Mouse (Mus musculus): ENCODE results near the gene Fam213b.

Gene Fam213b

DNA sequence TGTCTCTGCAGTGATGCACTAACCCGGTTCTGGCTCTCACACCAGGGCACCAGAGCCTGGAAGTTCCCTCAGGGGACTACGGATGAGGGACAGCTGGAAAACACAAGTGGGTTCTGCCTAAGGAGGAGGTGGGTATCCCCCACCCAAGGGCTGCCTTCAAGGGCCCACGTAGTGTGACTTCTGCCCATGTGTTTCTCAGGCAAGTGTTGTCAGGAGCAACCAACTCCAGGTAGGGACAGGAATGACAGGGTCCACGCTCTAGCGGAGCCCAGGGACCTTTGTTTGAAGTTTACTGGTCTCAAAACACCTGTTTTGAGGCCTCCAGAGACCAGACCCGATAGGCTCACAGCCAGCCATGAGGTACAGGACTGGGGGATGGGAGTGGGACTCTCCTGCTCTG, 25.7 kb downstream of the Fam213b start:
- DNase-seq, result no peak

DNA sequence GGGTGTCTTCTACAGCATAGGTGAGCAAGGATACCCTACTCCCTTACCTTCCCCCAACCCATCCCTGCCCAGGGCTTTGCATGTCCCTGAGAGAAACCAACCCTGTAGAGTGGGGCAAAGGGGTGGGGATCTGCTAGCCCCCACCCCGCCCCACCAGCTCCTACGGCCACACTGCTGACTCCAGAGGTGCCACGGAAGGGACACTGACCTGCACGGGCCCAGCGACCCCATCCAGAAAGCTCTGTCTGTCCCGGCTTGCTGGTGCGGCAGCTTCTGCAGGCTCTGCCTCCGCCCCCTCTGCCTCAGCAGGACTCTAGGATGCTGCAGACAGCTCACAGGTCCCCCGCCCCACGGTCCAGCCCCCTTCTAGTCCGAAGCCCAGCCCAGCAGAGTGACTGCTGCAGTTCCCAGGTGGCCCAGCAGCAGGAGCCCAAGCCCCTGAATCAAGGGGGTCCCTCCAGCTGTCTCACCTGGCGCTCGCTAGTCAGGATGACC, 27.1 kb downstream of the Fam213b start:
- no peak for DNase-seq

DNA sequence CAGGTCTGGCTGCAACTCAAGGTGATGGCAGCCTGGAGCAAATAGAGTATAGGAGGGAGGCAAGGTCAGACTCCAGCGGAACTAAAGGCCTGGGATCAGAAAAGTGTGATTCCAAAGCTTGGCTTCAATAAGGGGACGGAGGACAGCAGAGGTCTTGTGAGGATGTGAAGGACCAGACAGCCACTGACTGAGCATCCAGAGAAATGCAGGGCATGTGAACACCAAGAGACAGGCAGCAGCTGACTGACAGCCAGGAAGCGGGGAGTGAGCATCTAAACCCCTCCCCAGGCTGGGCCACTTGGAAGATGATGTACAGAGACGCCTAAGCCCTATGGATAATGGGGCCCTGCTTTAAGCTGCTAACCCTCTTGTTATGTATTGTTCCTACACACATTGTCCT, 28.2 kb downstream of the Fam213b start:
- DNase-seq, result no peak

DNA sequence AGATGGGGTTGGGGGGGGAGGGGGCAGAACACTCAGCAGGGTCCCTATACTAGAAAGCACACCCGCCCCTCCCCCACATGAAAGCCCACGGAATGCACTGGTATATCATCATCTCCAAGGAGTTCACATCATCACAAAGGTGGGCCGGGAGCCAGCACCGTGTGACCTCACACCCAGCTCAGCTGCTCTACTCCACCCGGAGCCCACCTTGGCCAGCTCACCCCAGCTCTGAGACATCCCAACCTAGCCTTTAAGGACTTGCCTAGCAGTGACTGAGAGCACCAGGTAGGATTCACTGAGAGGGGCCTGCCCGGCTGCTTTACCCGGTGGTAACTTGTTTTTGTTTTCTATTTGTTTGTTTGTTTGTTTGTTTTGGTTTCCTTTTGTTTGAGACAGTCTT, 29.5 kb downstream of the Fam213b start, which contains the start of gene Mmel1:
Gene Mmel1 (plus strand): TSS at position 146 of the 400 bp plus-strand sequence.
- no peak for DNase-seq

- no peak for DNase-seq
Observed at GRCm38 (mm10) chr4:154867257-154867656, 31.7 kb downstream of the Fam213b start.

DNA sequence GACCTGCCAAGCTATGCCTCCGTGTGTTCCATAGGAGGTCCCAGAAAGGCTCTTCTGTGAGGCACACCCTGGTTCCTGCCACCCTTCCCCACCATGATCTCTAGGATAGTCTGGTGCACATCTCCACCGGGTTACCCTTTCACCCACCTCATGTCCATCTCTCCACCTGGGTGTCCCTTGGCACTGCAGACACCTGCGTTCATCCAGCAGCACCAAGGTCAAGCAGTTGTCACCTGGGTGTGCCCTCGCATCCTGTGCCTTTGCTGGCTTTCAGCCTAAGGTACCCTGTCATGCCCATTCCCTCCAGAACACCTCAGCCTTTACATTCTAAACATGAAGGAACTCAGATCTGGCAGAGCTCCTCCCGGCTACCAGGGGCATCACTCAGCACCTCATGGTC, 32.5 kb downstream of the Fam213b start:
- DNase-seq, result peak; percentile 5

GRCm38 (mm10) chr4:154864961-154865760, 33.8 kb downstream of the Fam213b start:
- peak; percentile 30 for DNase-seq

DNA sequence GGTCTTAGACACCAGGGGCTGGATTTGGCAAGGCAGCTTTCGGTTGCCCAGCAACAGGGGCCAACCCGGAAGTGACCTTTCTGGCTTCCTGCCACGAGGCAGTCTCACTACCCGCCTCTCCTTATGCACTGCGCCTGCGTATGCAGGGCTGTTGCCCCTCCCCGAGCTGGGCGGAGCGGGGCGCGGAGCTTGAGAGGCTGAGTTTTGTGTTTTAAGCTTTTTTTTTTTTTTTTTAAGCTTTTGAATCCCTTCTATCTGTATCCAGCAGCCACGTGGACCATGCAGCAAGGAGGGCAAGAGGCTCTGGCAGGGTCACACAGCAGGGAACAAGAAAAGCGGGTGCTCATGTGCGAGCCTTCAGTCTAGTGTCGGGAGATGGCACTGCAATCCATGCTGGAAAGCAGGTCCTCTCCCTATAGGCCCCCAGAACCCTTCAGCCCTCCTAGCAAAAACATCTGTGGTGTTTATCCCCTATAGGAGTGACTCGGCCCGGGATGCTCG, 34.6 kb downstream of the Fam213b start:
- DNase-seq, result peak; percentile 85

GRCm38 (mm10) chr4:154863436-154863935, 35.4 kb downstream of the Fam213b start:
- DNase-seq, result peak; percentile 1

DNA sequence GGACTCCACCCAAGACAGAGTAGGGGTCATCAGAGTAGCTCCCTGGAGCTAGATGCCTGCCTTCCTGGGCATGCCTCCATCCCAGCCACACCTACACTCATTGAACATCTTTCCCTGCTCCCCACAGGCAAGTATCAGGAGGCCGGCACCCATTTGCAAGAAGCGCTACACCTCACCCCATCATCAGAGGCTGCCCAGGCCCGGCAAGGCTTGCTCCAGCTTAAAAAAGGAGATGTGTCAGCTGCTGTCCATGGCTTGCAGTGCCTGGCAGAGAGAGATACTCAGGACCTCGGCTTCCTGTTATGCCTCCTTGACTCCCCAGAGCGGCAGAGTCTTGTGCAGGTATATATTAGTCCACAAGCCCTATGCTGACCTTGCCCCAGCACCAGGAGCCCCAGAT, 37.0 kb downstream of the Fam213b start:
- DNase-seq, result peak; percentile 12

GRCm38 (mm10) chr4:154858601-154859000, 40.3 kb downstream of the Fam213b start:
- peak; percentile 13 for DNase-seq

- peak; percentile 24 for DNase-seq
Observed at GRCm38 (mm10) chr4:154857366-154858240, 41.3 kb downstream of the Fam213b start.

DNA sequence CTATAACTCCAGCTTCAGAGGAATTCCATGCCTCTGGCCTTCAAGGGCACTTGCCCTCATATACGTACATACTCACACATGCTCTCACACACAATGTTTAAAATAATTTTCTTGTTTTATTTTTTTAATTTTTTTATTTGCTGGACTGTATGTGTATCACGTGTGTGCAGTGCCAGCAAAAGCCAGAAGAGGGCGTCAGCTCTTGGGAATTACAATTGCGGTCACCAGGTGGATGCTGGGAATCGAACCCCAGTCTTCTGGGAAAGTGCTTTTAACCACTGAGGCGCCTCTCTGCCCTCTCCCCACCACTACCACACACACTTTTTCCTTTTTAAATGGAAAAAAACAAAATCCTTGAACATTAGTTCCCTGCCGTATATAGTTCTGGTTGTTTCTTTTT, 42.1 kb downstream of the Fam213b start:
- peak; percentile 53 for DNase-seq

DNA sequence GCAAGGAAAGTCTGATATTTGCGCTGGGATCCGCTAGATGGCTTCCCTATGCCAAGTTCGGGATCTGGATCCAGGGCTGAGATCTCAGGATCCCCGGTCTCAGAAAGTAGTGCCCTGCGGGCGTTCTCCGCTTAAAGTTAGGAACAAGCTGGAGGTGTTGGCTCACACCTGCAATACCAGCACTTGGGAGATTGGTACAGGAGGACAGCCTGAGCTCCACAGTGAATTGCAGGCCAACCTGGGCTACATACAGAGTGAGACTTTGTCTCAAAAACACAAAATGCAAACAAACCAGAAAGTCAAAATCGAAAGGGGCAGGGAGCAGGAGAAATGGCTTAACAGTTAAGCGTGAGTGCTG, 42.5 kb downstream of the Fam213b start:
- no peak for DNase-seq

DNA sequence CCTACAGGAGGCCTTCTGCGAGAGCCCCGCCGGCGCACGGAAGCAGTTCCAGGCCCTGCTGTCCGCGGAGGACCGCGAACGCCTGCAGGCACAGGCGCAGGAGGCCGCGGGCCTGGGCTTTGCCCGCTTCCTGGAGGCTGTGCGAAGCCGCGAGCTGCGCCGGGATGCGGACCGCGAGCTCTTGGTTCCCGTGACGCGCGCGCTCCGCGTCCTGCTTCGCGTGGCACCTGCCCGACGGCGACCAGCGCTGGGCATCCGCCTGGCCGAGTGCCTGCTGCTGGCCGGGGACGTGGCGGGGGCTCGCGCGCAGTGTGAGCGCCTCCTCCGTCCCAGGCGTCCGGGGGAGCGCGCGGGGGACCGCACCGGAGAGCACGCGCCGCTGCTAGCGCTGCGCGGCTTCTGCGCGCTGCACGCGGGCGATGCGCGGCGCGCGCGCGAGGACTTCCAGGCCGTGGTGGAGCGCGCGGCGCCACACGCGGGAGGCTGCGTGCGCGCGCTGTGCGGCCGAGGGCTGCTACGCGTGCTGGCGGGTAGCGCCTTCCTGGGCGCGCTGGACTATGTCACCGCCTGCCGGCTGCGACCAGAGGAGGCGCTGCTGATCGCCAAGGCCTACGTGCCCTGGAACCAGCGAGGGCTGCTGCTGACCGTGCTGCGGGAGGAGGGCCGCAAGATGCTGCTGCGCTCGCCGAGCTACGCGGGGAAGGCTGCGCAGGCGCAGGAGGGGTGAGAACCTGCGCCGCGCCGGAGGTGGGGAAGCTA, 43.0 kb downstream of the Fam213b start:
- peak; percentile 96 for DNase-seq

- DNase-seq, result peak; percentile 22
Observed at GRCm38 (mm10) chr4:154854676-154855345, 44.1 kb downstream of the Fam213b start.

- DNase-seq, result peak; percentile 1
Observed at GRCm38 (mm10) chr4:154853881-154854280, 45.1 kb downstream of the Fam213b start.

GRCm38 (mm10) chr4:154852696-154853095, 46.2 kb downstream of the Fam213b start:
- no peak for DNase-seq

All from cerebellum, adult 11 months (tissue).